Mouse (Mus musculus) liver, embryonic 14.5 days (tissue): ENCODE measurements around the gene Inka1. TPM values are rescaled to one million over a fixed set of nuclear protein-coding genes. Genes with fewer than 3 reads are reported as not detected.

Source experiments
- ATAC-seq: fragments of 200-750 bp; cut with Nextera tagmentation; 2 replicates; pipeline ENCODE4 v1.8.0; 2017; ENCODE audit warnings: moderate number of reproducible peaks, mild to moderate bottlenecking, moderate library complexity; ENCODE audit not compliant: insufficient read depth
- DNase-seq, 3 experiments: peaks; one replicate each; pipeline ENCODE4 v3.0.0-alpha.2; 2012 to 2013; ENCODE audit warnings: low read depth in 3 of 3, low spot score in 3 of 3
- H3K27ac ChIP-seq: fragments of 300-500 bp; sonication (generic); 2 replicates; pipeline ENCODE4 v1.5.1; 2014; ENCODE audit warnings: moderate library complexity, mild to moderate bottlenecking, control low read depth, inconsistent platforms
- H3K27me3 ChIP-seq: fragments of 300-500 bp; sonication (generic); 2 replicates; pipeline ENCODE4 v1.6.1; 2014; ENCODE audit warnings: mild to moderate bottlenecking, low read length, moderate library complexity; ENCODE audit not compliant: control insufficient read depth, insufficient read depth
- H3K36me3 ChIP-seq: fragments of 300-500 bp; sonication (generic); replicated peaks from 2 replicates; pipeline ENCODE4 v1.6.1; 2014; ENCODE audit warnings: low read depth; ENCODE audit not compliant: control insufficient read depth, insufficient read depth
- H3K4me1 ChIP-seq, 2 experiments: fragments of 200-500 bp in 1 of 2; fragments of 300-500 bp in 1 of 2; sonication (generic) in 1 of 2; replicated peaks; 2 replicates each; pipeline ENCODE4 v1.6.1; 2012 to 2014; ENCODE audit warnings: antibody characterized with exemption in 1 of 2, inconsistent platforms in 1 of 2, low read length in 1 of 2; ENCODE audit not compliant: control insufficient read depth in 2 of 2, insufficient read depth in 2 of 2
- H3K4me2 ChIP-seq: fragments of 300-500 bp; sonication (generic); 2 replicates; pipeline ENCODE4 v1.6.1; 2014; ENCODE audit warnings: low read depth, mild to moderate bottlenecking, control low read depth, moderate library complexity
- H3K4me3 ChIP-seq, 2 experiments: fragments of 200-500 bp in 1 of 2; fragments of 300-500 bp in 1 of 2; sonication (generic) in 1 of 2; 2 replicates each; pipeline ENCODE4 v1.5.1; 2012 to 2014; ENCODE audit warnings: low read depth in 2 of 2, low read length in 2 of 2, mild to moderate bottlenecking in 2 of 2, control low read depth in 1 of 2, inconsistent platforms in 1 of 2, moderate library complexity in 1 of 2; ENCODE audit not compliant: insufficient read depth in 1 of 2
- H3K9ac ChIP-seq: fragments of 300-500 bp; sonication (generic); replicated peaks from 2 replicates; pipeline ENCODE4 v1.6.1; 2014; ENCODE audit warnings: mild to moderate bottlenecking, control low read depth, moderate library complexity
- H3K9me3 ChIP-seq: fragments of 300-500 bp; sonication (generic); 2 replicates; pipeline ENCODE4 v1.6.1; 2016; ENCODE audit warnings: low read length, mixed read lengths; ENCODE audit not compliant: control insufficient read depth
- CTCF ChIP-seq: IDR thresholded peaks from 2 replicates; pipeline ENCODE4 v1.5.1; 2016; ENCODE audit warnings: antibody characterized with exemption, low read depth, control low read depth
- EP300 ChIP-seq: IDR thresholded peaks from 2 replicates; pipeline ENCODE4 v1.6.1; 2016; ENCODE audit warnings: antibody characterized with exemption, low read depth
- WGBS: fragments of 180-500 bp; shearing (Covaris S2); extraction: QIAGEN DNeasy Blood & Tissue Kit; methylation state at CpG from one replicate; pipeline ENCODE4 v1.1.7; 2014; ENCODE audit not compliant: insufficient replicate concordance; 5-methylcytosine and 5-hydroxymethylcytosine counted together
- polyA plus RNA-seq, 2 experiments: library from polyadenylated mRNA; depleted of rRNA in 1 of 2; stranded (reverse) in 1 of 2; unstranded in 1 of 2; fragments of >200 nt; fragmentation: Nextera tagmentation in 1 of 2; extraction: Ambion mirVana in 1 of 2; gene quantifications; 2 replicates each; pipeline versions ENCODE4 v1.2.1 to v1.2.3; 2012 to 2014

Inka1 gene
- polyA plus RNA-seq, 2 experiments: 33.0 to 51.6 TPM

DNA sequence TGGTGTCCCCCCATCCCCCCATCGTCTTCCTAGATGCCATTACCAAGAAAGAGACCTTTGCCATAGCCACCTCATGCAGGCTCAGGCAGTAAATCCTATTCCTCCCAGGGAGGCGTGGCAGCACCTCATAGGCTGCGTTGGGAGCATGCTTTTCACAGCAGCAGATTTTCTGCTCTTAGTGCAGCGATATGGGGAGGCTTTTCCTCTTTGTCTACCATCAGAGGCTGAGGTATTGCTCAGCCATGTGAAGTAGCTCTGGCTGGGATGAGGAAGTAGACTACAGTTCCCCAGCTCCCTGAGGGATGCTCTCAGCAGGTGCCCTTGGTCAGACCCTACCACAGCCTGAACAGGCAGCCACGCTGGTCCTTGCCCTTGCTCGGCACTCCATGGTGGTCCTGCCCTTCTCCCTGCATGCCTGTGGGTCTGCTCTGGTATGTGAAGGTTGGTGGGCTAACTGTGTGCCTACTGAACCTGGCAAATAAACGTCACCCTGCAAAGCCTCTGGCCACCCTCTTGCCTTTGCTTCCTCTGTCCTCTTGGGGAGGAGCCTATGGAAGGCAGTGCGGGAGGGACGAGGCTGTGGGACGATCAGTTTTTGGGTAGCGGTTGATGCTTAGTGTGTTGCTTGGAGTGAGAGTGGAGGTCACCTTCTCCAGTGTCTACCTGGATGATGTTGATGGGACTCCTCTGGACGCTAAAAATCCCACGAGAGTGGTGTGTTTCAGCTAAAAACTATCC, 36.3 kb downstream of the Inka1 start:
- Histone ChIP-seq H3K4me2 (no peak overlapping the region), H3K27ac (no peak overlapping the region), H3K27me3 (no peaks in the 10 kb centered on the region), H3K4me1 (peaks cover 7 to 17% of the 10 kb centered on the region in 2 experiments; a peak in 3 of 4 replicates), H3K4me3 (no peak overlapping the region), H3K9ac (no peak overlapping the region), H3K36me3 (no peaks in the 10 kb centered on the region), H3K9me3 (no peaks in the 10 kb centered on the region)
- TF ChIP-seq EP300 (no peak), CTCF (no peak)
- no peak for DNase-seq
- WGBS: 68% methylated on average over 13 of the region's 13 CpGs
- ATAC-seq: no peak

DNA sequence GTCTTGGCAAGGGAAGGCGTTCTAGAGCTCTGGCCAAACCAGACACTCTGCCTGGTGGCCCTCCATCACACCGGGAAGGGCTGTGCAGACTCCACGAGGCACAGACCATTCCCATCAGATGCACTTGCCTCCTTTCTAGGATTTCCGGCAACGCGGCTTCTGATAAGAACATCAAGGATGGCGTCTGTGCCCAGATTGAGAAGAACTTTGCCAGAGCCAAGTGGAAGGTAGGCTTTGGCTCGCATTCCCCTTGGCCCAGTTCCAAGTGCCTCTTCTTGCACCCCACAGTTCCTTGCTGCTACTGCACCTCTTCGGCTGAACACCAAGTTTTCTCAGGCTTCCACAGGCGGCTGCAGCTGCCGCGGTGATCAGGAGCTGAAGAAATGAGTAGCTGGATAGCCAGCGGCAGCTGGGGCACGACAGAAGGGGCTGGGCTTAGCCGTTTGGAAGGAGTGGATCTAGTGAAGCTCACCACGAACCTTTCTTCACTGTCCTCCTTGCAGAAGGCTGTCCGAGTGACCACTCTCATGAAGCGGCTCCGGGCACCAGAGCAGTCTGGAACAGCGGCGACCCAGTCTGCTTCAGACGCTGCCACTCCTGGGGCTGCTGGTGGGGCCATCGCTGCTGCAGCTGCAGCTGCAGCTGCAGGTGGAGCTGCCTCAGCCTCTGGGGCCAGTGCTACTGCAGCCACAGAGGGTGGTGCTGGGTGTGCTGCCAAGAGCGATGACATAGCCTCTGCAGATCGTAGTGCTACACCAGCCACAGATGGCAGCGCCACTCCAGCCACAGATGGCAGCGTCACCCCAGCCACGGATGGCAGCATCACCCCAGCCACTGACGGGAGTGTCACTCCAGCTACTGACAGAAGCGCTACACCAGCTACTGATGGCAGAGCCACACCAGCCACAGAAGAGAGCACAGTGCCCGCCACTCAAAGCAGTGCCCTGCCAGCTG, 38.2 kb downstream of the Inka1 start:
- no peak for TF ChIP-seq EP300
- no peak for TF ChIP-seq CTCF
- peaks cover 7 to 14% of the 10 kb centered on the region in 2 experiments; a peak in 3 of 4 replicates for H3K4me1 ChIP-seq

DNA sequence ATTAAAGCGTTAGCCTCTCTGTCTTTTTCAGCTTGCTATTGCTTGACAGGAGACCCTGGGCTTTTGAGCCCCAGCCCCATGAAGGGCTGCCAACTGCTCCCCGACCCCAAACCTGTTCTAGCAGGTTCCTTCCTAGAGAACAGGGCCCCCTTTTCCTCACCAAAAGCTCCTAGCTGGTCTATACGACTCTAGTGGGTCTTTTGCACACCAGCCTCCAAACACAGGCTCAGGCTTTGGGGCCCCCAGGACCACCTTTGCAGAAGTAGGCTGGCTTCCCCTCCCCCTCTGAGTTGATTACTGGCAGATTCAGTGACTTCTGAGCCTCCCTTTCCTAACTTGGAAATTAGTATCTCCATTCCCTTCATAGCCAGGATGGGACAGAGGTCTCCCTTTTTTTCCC, 48.8 kb downstream of the Inka1 start:
- no peak overlapping the region for H3K4me3 ChIP-seq
- H3K4me1 ChIP-seq: no peaks in the 10 kb centered on the region
- no peak overlapping the region for H3K9ac ChIP-seq
- H3K27me3 ChIP-seq: peaks cover 41% of the 10 kb centered on the region
- H3K27ac ChIP-seq: no peak overlapping the region
- WGBS: 22% methylated on average over 3 of the region's 3 CpGs
- H3K9me3 ChIP-seq: no peaks in the 10 kb centered on the region
- DNase-seq: no peak
- no peak for TF ChIP-seq CTCF
- TF ChIP-seq EP300: no peak
- no peak for ATAC-seq
- no peaks in the 10 kb centered on the region for H3K36me3 ChIP-seq
- H3K4me2 ChIP-seq: no peak overlapping the region

More for the DNA sequence above, 38.2 kb downstream of the Inka1 start:
- H3K27me3 ChIP-seq: no peaks in the 10 kb centered on the region
- H3K4me3 ChIP-seq: no peak overlapping the region
- no peak overlapping the region for H3K27ac ChIP-seq
- no peak overlapping the region for H3K9ac ChIP-seq
- DNase-seq (no peak), ATAC-seq (no peak)
- no peak overlapping the region for H3K4me2 ChIP-seq
- 77% methylated on average over 31 of the region's 31 CpGs for WGBS
- H3K9me3 ChIP-seq: no peaks in the 10 kb centered on the region
- H3K36me3 ChIP-seq: no peaks in the 10 kb centered on the region

DNA sequence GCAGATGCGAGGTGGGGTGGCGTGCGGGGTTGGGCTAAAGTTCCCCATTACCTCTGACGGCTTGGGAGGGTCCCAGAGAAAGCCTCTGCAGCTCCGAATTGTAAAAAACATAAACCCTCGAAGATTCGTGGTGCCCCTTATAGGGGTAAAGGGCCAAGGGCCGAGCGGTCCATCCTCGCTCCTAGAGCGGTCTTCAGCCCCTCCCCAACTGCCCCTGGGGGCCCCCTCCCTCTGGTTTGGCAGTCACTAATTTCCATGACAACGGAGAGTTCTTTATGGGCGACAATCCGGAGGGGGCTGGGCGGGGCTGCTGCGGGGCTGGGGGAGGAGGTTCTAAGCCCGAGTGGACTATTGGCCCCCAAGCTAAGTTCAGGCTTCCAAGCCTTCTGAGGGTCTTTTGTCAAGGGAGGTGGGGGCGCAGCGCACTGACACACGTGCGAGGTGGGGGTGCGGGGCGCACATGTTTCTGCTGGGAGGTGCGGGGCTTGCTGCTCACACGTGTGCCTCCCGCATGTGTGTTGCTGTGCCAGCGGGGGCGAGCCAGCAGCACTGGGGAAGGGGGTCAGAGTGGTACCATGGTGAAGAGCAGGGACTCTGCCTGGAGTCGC, 49.4 kb downstream of the Inka1 start:
- peak overlapping the region; percentile 38 for H3K4me2 ChIP-seq
- DNase-seq (no peak), ATAC-seq (no peak)
- no peaks in the 10 kb centered on the region for H3K36me3 ChIP-seq
- no peak overlapping the region for H3K27ac ChIP-seq
- no peaks in the 10 kb centered on the region for H3K9me3 ChIP-seq
- H3K4me1 ChIP-seq: no peaks in the 10 kb centered on the region
- WGBS: 7% methylated on average over 29 of the region's 29 CpGs
- no peak overlapping the region for H3K9ac ChIP-seq
- peak overlapping the region; percentile 9 to 12; a peak in 2 of 4 replicates for H3K4me3 ChIP-seq
- peaks cover 41% of the 10 kb centered on the region for H3K27me3 ChIP-seq
- no peak for TF ChIP-seq CTCF

DNA sequence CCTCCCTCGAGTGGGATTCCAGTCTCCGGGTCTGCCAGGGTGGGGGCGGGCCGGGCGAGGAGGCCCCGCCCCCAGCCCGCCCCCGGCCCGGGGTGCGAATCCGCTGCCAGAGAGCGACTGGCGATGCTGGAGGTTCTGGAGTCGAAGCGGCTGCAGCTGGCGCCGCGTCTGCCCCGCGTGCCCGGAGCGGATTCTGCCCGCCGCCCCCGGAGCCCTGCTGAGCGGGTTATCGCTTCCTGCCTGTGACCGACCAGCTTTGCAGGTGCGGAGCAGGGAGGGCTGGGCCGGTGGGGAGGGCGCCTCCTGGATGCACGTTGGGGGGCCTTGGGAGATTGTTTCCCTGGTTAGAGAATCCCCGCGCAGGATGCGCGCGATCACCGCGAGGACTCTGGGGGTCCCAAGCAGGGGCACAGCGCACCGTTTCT, 49.9 kb downstream of the Inka1 start:
- DNase-seq: no peak

More for the DNA sequence above, 49.9 kb downstream of the Inka1 start:
- Histone ChIP-seq H3K27me3 (peaks cover 41% of the 10 kb centered on the region), H3K9ac (no peak overlapping the region), H3K4me2 (peak overlapping the region; percentile 38), H3K9me3 (no peaks in the 10 kb centered on the region), H3K4me3 (peak overlapping the region; percentile 9 to 12; a peak in 2 of 4 replicates), H3K4me1 (no peaks in the 10 kb centered on the region), H3K27ac (no peak overlapping the region), H3K36me3 (no peaks in the 10 kb centered on the region)
- no peak for ATAC-seq
- WGBS: 2% methylated on average over 41 of the region's 41 CpGs
- TF ChIP-seq CTCF (no peak), EP300 (no peak)
